ENCODE assay signal across 10 mouse cellular contexts in the genomic region with DNA sequence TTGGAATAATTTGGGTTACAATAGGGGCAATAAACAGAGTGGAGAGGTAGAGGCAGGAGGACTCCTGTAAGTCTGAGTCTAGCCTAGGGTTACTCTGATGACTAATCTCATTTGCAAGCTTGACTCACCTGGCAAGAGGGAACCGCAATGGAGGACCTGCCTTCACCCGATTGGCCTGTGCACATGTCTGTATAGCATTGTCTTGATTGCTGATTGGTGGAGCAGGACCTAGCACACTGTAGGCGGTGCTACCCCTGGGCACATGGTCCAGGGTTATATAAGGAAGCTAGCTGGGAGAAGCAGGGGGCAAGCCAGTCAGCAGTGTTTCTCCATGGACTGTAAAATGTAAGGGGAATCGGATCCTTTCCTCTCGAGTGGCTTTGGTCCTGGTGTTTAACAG. TPM values are rescaled to one million over a fixed set of nuclear protein-coding genes. Genes with fewer than 3 reads are reported as not detected.
DNase-seq lines count a peak whose midpoint lies in the region; ATAC-seq and TF ChIP-seq lines count a peak whose summit lies in the region.
"Had no signal": no experiment of that assay in that cellular context is flagged by ENCODE, and none has a peak within 500 bp of the region (broad histone marks: within the 10 kb centered on the region; RNA-seq: fewer than 3 reads in every experiment).

No protein-coding gene starts in this region.

- H3K4me1 ChIP-seq in forebrain, postnatal 0 days (ENCODE audit: insufficient read depth): no peaks in the 10 kb centered on the region
- peaks cover 19% of the 10 kb centered on the region for H3K4me1 ChIP-seq in forebrain, embryonic 13.5 days
- no peaks in the 10 kb centered on the region for H3K4me1 ChIP-seq in lung, embryonic 14.5 days (ENCODE audit: insufficient read depth)
- peaks cover 1% of the 10 kb centered on the region; the same call in 1 of the 2 replicates for H3K4me1 ChIP-seq in lung, adult 2 months (ENCODE audit: control insufficient read depth, insufficient read depth, low read length)

- no peak for TF ChIP-seq CTCF in forebrain, postnatal 0 days (IDR thresholded peaks at IDR 0.05; ENCODE audit: low read depth)
- no peak for TF ChIP-seq CTCF in lung, embryonic 14.5 days (IDR thresholded peaks at IDR 0.05; ENCODE audit: low read depth)
- no peak for TF ChIP-seq CTCF in lung, adult 2 months (IDR thresholded peaks at IDR 0.05; ENCODE audit: insufficient read depth, low read length)

- H3K79me2 ChIP-seq in myocyte (ENCODE audit: control insufficient read depth, insufficient read depth): no peaks in the 10 kb centered on the region

- 0 out of 2 replicates have a peak, but pooled peaks have one; percentile 42 for ATAC-seq in forebrain, postnatal 0 days
- ATAC-seq in forebrain, embryonic 13.5 days: no peak
- 0 out of 2 replicates have a peak, but pooled peaks have one; percentile 50 for ATAC-seq in lung, embryonic 14.5 days (ENCODE audit: insufficient read depth)
- ATAC-seq in erythroid progenitor cell, adult 5-6 weeks (replicated peaks; ENCODE audit: low FRiP score, poor library complexity, severe bottlenecking): no peak
- ATAC-seq in monocyte, adult 5-6 weeks (replicated peaks; ENCODE audit: insufficient number of reproducible peaks, low FRiP score, low TSS enrichment, poor library complexity, severe bottlenecking): no peak

- no peak for DNase-seq in forebrain, postnatal 0 days
- DNase-seq in lung, embryonic 14.5 days: no peak
- no peak for DNase-seq in lung, adult 2 months
- DNase-seq in MN1 (ENCODE audit: low spot score): peak; percentile 67
- DNase-seq: layer of hippocampus, postnatal 36 days; lung, adult 18-20 months had no signal

- no peak overlapping the region for H3K9ac ChIP-seq in forebrain, postnatal 0 days
- H3K9ac ChIP-seq in forebrain, embryonic 13.5 days: no peak overlapping the region
- H3K9ac ChIP-seq in lung, embryonic 14.5 days: no peak overlapping the region

- H3K36me3 ChIP-seq in forebrain, postnatal 0 days (ENCODE audit: insufficient read depth): no peaks in the 10 kb centered on the region
- no peaks in the 10 kb centered on the region for H3K36me3 ChIP-seq in forebrain, embryonic 13.5 days (ENCODE audit: poor library complexity, severe bottlenecking)
- no peaks in the 10 kb centered on the region for H3K36me3 ChIP-seq in lung, embryonic 14.5 days (ENCODE audit: insufficient read depth)
- no peaks in the 10 kb centered on the region for H3K36me3 ChIP-seq in myocyte (ENCODE audit: control insufficient read depth, insufficient read depth)

- H3ac ChIP-seq in myocyte (ENCODE audit: control insufficient read depth, insufficient read length): no peak overlapping the region

- peaks cover 6% of the 10 kb centered on the region; the same call in 1 of the 2 replicates for H3K27me3 ChIP-seq in forebrain, postnatal 0 days (ENCODE audit: insufficient read depth, low read length)
- H3K27me3 ChIP-seq in forebrain, embryonic 13.5 days: peaks cover 28% of the 10 kb centered on the region
- H3K27me3 ChIP-seq in lung, embryonic 14.5 days (ENCODE audit: insufficient read depth, low read length): peaks cover 14% of the 10 kb centered on the region
- no peaks in the 10 kb centered on the region for H3K27me3 ChIP-seq in myocyte (ENCODE audit: control insufficient read depth, insufficient read depth, insufficient read length)

- H3K9me3 ChIP-seq in forebrain, postnatal 0 days (ENCODE audit: low read length): no peaks in the 10 kb centered on the region
- no peaks in the 10 kb centered on the region for H3K9me3 ChIP-seq in forebrain, embryonic 13.5 days (replicated peaks)
- H3K9me3 ChIP-seq in lung, embryonic 14.5 days (ENCODE audit: low read depth, low read length): no peaks in the 10 kb centered on the region

- WGBS in forebrain, postnatal 0 days: 85% methylated on average over 5 of the region's 5 CpGs
- 78% methylated on average over 5 of the region's 5 CpGs for WGBS in forebrain, embryonic 13.5 days
- 83% methylated on average over 5 of the region's 5 CpGs for WGBS in lung, embryonic 14.5 days
- WGBS in lung, adult 2 months: 79% methylated on average over 5 of the region's 5 CpGs

- no peak overlapping the region for H3K4me3 ChIP-seq in forebrain, postnatal 0 days (ENCODE audit: low read depth, low read length)
- H3K4me3 ChIP-seq in forebrain, embryonic 13.5 days: no peak overlapping the region
- no peak overlapping the region for H3K4me3 ChIP-seq in lung, embryonic 14.5 days (ENCODE audit: low read depth, low read length)
- no peak overlapping the region for H3K4me3 ChIP-seq in lung, adult 2 months (replicated peaks; ENCODE audit: extremely low read depth, low read depth, low read length)
- no peak overlapping the region for H3K4me3 ChIP-seq in myocyte

- H3K4me2 ChIP-seq in forebrain, postnatal 0 days (ENCODE audit: low read depth): no peak overlapping the region
- H3K4me2 ChIP-seq in forebrain, embryonic 13.5 days: no peak overlapping the region
- no peak overlapping the region for H3K4me2 ChIP-seq in lung, embryonic 14.5 days
- H3K4me2 ChIP-seq in myocyte (ENCODE audit: low read depth): peak overlapping the region; percentile 90

- no peak for TF ChIP-seq POLR2A in lung, adult 2 months (IDR thresholded peaks at IDR 0.05; ENCODE audit: borderline replicate concordance, extremely low read depth, low read depth, low read length)
- no peak for TF ChIP-seq POLR2A in myocyte (IDR thresholded peaks at IDR 0.05; ENCODE audit: insufficient read length, low read depth)

- H3K27ac ChIP-seq in forebrain, postnatal 0 days (ENCODE audit: low read depth, low read length): no peak overlapping the region
- no peak overlapping the region for H3K27ac ChIP-seq in forebrain, embryonic 13.5 days
- no peak overlapping the region for H3K27ac ChIP-seq in lung, embryonic 14.5 days (ENCODE audit: low read depth)

TF ChIP-seq in myocyte, 11 proteins besides CTCF, POLR2A, EP300 and RAD21:
- TF ChIP-seq USF1 (IDR thresholded peaks at IDR 0.05; ENCODE audit: low read depth): peak; percentile 60
- TF ChIP-seq TCF3 (IDR thresholded peaks at IDR 0.05; ENCODE audit: insufficient read length, low read depth): no peak

RNA-seq across cellular contexts. Expression of a gene that starts 4.7 kb away (rescaled TPM):
- total RNA-seq in forebrain, postnatal 0 days (2014; rRNA removed): 2.8 and 3.8 TPM in 2 replicates
- polyA plus RNA-seq in forebrain, postnatal 0 days (2015; fragmentation: Nextera tagmentation; extraction: Ambion mirVana): 2.0 and 2.1 TPM in 2 replicates
- polyA plus RNA-seq in forebrain, embryonic 13.5 days (2015; fragmentation: Nextera tagmentation; extraction: Ambion mirVana): 1.2 and 1.6 TPM in 2 replicates
- 0.05 and 0.14 TPM in 2 replicates for polyA plus RNA-seq in lung, embryonic 14.5 days (2014; fragmentation: Nextera tagmentation; extraction: Ambion mirVana)
- 0.88 and 1.2 TPM in 2 replicates for polyA plus RNA-seq in lung, adult 2 months (2012; rRNA removed)
- 41.7 TPM for polyA plus RNA-seq in myocyte (2012; fragmentation: generic; extraction: Trizol)
- not detected in 2 replicates for total RNA-seq in erythroid progenitor cell, adult 5-6 weeks (2015; ENCODE audit: low replicate concordance)
- total RNA-seq in erythroid progenitor cell, adult 5-6 weeks (2017; ENCODE audit: low replicate concordance): not detected in 2 replicates
- total RNA-seq in monocyte, adult 5-6 weeks (2017): 1.1 TPM in 1 of 3 replicates, not detected in the others

RNA-seq across cellular contexts. Expression of a gene that starts 31.5 kb away (rescaled TPM):
- 793 and 1,371 TPM in 2 replicates for total RNA-seq in forebrain, postnatal 0 days (2014; rRNA removed)
- 687 and 897 TPM in 2 replicates for polyA plus RNA-seq in forebrain, postnatal 0 days (2015; fragmentation: Nextera tagmentation; extraction: Ambion mirVana)
- polyA plus RNA-seq in forebrain, embryonic 13.5 days (2015; fragmentation: Nextera tagmentation; extraction: Ambion mirVana): 801 and 821 TPM in 2 replicates
- polyA plus RNA-seq in lung, embryonic 14.5 days (2014; fragmentation: Nextera tagmentation; extraction: Ambion mirVana): 1,155 and 1,171 TPM in 2 replicates
- 426 and 513 TPM in 2 replicates for polyA plus RNA-seq in lung, adult 2 months (2012; rRNA removed)
- polyA plus RNA-seq in myocyte (2012; fragmentation: generic; extraction: Trizol): 2,972 TPM
- total RNA-seq in erythroid progenitor cell, adult 5-6 weeks (2015; ENCODE audit: low replicate concordance): 931 and 1,058 TPM in 2 replicates
- 346 and 531 TPM in 2 replicates for total RNA-seq in erythroid progenitor cell, adult 5-6 weeks (2017; ENCODE audit: low replicate concordance)
- 1,171 to 1,260 TPM (median 1,185 TPM) in 3 replicates for total RNA-seq in monocyte, adult 5-6 weeks (2017)

RNA-seq across cellular contexts. Expression of a gene that starts 35.2 kb away (rescaled TPM):
- 64.1 and 76.4 TPM in 2 replicates for total RNA-seq in forebrain, postnatal 0 days (2014; rRNA removed)
- 49.4 and 57.2 TPM in 2 replicates for polyA plus RNA-seq in forebrain, postnatal 0 days (2015; fragmentation: Nextera tagmentation; extraction: Ambion mirVana)
- 25.9 and 29.9 TPM in 2 replicates for polyA plus RNA-seq in forebrain, embryonic 13.5 days (2015; fragmentation: Nextera tagmentation; extraction: Ambion mirVana)
- polyA plus RNA-seq in lung, embryonic 14.5 days (2014; fragmentation: Nextera tagmentation; extraction: Ambion mirVana): 5.4 and 5.5 TPM in 2 replicates
- polyA plus RNA-seq in lung, adult 2 months (2012; rRNA removed): 16.0 and 25.6 TPM in 2 replicates
- polyA plus RNA-seq in myocyte (2012; fragmentation: generic; extraction: Trizol): 163 TPM
- not detected in 2 replicates for total RNA-seq in erythroid progenitor cell, adult 5-6 weeks (2015; ENCODE audit: low replicate concordance)
- total RNA-seq in erythroid progenitor cell, adult 5-6 weeks (2017; ENCODE audit: low replicate concordance): 0.13 and 0.68 TPM in 2 replicates
- total RNA-seq in monocyte, adult 5-6 weeks (2017): 1.6 to 3.5 TPM (median 3.3 TPM) in 3 replicates

Comparison
In these comparisons a context has a peak if more than half of its experiments do, and no peak if none do; other contexts are left out.
1. ATAC-seq: peak in forebrain, postnatal 0 days (single experiment) and lung, embryonic 14.5 days (single experiment); none in forebrain, embryonic 13.5 days (single experiment), erythroid progenitor cell, adult 5-6 weeks (single experiment) and monocyte, adult 5-6 weeks (single experiment).
2. RNA of a gene that starts 4.7 kb away (polyA plus RNA-seq): 41.7 TPM in myocyte (single experiment); 2.0 to 2.1 TPM in forebrain, postnatal 0 days, 0.88 to 1.2 TPM in lung, adult 2 months, 1.2 to 1.6 TPM in forebrain, embryonic 13.5 days and 0.05 to 0.14 TPM in lung, embryonic 14.5 days; every median in the first group is over 10 times any median in the second.